Mouse (Mus musculus): ENCODE measurements around the gene Sbf1. TPM values are rescaled to one million over a fixed set of nuclear protein-coding genes. Genes with fewer than 3 reads are reported as not detected.

Gene Sbf1
- polyA plus RNA-seq, 1 experiment from 2014 or later, result 51.4 TPM

GRCm38 (mm10) chr15:89314511-89315189 is 461 bp downstream of the Sbf1 start:
- Histone ChIP-seq H3K4me1 (peaks cover 35% of the 10 kb centered on the region), H3K27ac (peak overlapping the region; percentile 42; the same call in 1 of the 2 replicates), H3K27me3 (no peaks in the 10 kb centered on the region), H3K9me3 (replicated peaks) (no peaks in the 10 kb centered on the region), H3K4me2 (peak overlapping the region; percentile 64), H3K4me3 (replicated peaks) (peak overlapping the region; percentile 79), H3K36me3 (no peaks in the 10 kb centered on the region), H3K9ac (peak overlapping the region; percentile 86)
- WGBS, result under 1% methylated on average over 58 of the region's 58 CpGs
- peak; percentile 61 for ATAC-seq (replicated peaks; ENCODE audit: low FRiP score)

GRCm38 (mm10) chr15:89314107-89314506 is 1.0 kb downstream of the Sbf1 start:
- Histone ChIP-seq H3K4me3 (replicated peaks) (peak overlapping the region; percentile 79), H3K9me3 (replicated peaks) (no peaks in the 10 kb centered on the region), H3K36me3 (no peaks in the 10 kb centered on the region), H3K27me3 (no peaks in the 10 kb centered on the region), H3K4me2 (peak overlapping the region; percentile 64), H3K4me1 (peaks cover 38% of the 10 kb centered on the region), H3K9ac (peak overlapping the region; percentile 86), H3K27ac (no peak overlapping the region)
- no peak for ATAC-seq (replicated peaks; ENCODE audit: low FRiP score)
- 32% methylated on average over 3 of the region's 3 CpGs for WGBS

DNA sequence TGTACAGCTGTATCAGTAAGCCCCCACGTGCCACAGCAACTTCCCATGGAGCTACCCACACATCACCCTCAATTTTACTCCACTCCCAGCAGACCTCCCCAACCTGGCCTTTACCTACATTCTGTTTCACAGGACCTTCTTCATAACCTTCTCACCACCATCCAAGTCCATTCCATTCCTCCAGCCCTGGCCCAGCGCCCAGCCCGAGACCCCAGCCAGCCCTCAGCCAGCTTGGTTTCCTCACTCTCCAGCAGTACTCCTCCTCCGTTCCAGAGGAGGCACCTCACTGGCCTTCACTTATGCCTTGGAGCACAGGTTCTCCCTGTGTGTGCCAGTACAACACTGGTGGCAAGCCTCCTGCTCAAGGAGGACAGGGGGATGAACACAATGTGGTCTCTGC is 1.8 kb downstream of the Sbf1 start:
- Histone ChIP-seq H3K27ac (no peak overlapping the region), H3K4me1 (peaks cover 38% of the 10 kb centered on the region), H3K9me3 (replicated peaks) (no peaks in the 10 kb centered on the region), H3K9ac (no peak overlapping the region), H3K36me3 (no peaks in the 10 kb centered on the region), H3K4me2 (peak overlapping the region; percentile 64), H3K27me3 (no peaks in the 10 kb centered on the region), H3K4me3 (replicated peaks) (peak overlapping the region; percentile 79; the same call in 1 of the 2 replicates)
- 57% methylated on average over 4 of the region's 4 CpGs for WGBS
- no peak for ATAC-seq (replicated peaks; ENCODE audit: low FRiP score)

- no peak overlapping the region for H3K4me2 ChIP-seq
- no peak overlapping the region for H3K9ac ChIP-seq
- H3K4me1 ChIP-seq, result peaks cover 31% of the 10 kb centered on the region
- H3K27me3 ChIP-seq, result no peaks in the 10 kb centered on the region
- no peak for ATAC-seq (replicated peaks; ENCODE audit: low FRiP score)
- no peaks in the 10 kb centered on the region for H3K9me3 ChIP-seq (replicated peaks)
- no peak overlapping the region for H3K4me3 ChIP-seq (replicated peaks)
- peaks cover 28% of the 10 kb centered on the region for H3K36me3 ChIP-seq
- H3K27ac ChIP-seq, result no peak overlapping the region
- WGBS, result 73% methylated on average over 6 of the region's 6 CpGs
These were observed 5.1 kb downstream of the Sbf1 start for GRCm38 (mm10) chr15:89309962-89310498.

- no peaks in the 10 kb centered on the region for H3K27me3 ChIP-seq
- no peak for ATAC-seq (replicated peaks; ENCODE audit: low FRiP score)
- 81% methylated on average over 7 of the region's 7 CpGs for WGBS
These were observed 6.5 kb downstream of the Sbf1 start for GRCm38 (mm10) chr15:89308406-89309139.

DNA sequence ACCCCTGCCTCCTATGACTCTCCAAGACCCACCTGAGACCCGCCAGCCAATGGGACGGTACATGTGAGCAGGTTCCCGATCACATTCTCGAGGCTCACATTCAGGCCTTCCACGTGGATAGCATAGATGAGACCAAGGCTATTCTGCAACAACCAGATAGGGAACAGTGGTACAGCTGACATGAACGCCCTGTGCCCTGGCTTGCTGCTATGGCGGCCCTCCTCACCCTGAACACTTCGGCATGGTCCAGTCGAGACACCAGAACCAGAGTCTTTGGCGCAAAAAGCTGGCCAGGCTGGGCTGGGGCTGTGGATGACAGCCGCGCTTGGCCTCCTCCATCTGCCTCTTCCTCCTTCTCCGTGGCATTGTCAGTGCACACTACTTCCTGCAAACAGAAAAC is 7.7 kb downstream of the Sbf1 start:
- 88% methylated on average over 13 of the region's 13 CpGs for WGBS
- H3K9me3 ChIP-seq (replicated peaks), result no peaks in the 10 kb centered on the region
- H3K4me3 ChIP-seq (replicated peaks), result no peak overlapping the region
- no peak overlapping the region for H3K27ac ChIP-seq
- H3K9ac ChIP-seq, result no peak overlapping the region
- no peak for ATAC-seq (replicated peaks; ENCODE audit: low FRiP score)
- H3K4me2 ChIP-seq, result no peak overlapping the region
- H3K27me3 ChIP-seq, result no peaks in the 10 kb centered on the region
- H3K36me3 ChIP-seq, result peaks cover 53% of the 10 kb centered on the region
- 0 out of 2 replicates have a peak, but pooled peaks cover 13% of the 10 kb centered on the region for H3K4me1 ChIP-seq

More at GRCm38 (mm10) chr15:89308406-89309139, 6.5 kb downstream of the Sbf1 start:
- H3K36me3 ChIP-seq, result peaks cover 42% of the 10 kb centered on the region
- H3K9me3 ChIP-seq (replicated peaks), result no peaks in the 10 kb centered on the region
- no peak overlapping the region for H3K4me2 ChIP-seq
- H3K9ac ChIP-seq, result no peak overlapping the region
- H3K4me3 ChIP-seq (replicated peaks), result no peak overlapping the region
- peaks cover 23% of the 10 kb centered on the region for H3K4me1 ChIP-seq
- no peak overlapping the region for H3K27ac ChIP-seq

DNA sequence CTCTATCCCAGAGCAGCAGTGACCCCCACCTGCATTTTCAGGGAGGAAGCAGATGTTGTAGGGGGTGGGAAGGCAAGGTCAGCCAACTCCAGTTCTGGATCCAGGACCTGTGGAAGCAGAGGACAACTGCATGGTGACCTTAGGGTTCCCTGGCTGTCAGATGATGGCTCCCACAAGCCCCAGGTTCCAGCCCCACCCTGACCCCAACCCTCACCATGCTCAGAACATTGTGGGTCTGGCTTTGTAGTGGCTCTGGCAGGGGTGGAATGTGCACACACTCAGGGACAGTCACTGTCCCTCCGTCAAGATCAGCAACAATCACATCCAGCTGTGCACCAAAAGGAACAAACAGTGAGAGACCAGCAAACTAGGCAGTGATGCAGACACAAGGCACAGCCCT is 9.1 kb downstream of the Sbf1 start:
- Histone ChIP-seq H3K4me3 (replicated peaks) (no peak overlapping the region), H3K27me3 (no peaks in the 10 kb centered on the region), H3K36me3 (peaks cover 68% of the 10 kb centered on the region), H3K9ac (no peak overlapping the region), H3K4me1 (0 out of 2 replicates have a peak, but pooled peaks cover 13% of the 10 kb centered on the region), H3K9me3 (replicated peaks) (no peaks in the 10 kb centered on the region), H3K27ac (no peak overlapping the region), H3K4me2 (no peak overlapping the region)
- no peak for ATAC-seq (replicated peaks; ENCODE audit: low FRiP score)
- 76% methylated on average over 1 of the region's 1 CpGs for WGBS

DNA sequence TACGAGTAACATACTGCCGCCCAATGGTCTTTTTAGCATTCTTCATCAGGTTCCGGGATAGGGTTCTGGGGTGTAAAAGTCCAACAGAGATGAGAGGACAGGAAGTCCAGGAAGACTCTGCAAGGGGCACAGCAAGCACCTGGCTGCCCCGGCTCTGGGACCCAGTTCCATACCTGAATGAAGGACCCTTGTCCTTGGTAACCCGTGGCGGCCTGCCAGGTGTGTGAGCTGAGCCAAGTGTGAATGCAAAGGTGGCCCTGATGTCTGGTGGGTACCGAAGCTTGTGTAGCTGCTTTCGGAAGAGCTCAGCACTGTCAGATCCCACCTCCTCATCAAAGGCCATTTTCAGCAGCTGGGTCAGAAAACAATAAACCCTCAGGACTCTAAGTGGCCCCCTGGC is 14.5 kb downstream of the Sbf1 start:
- no peak for ATAC-seq (replicated peaks; ENCODE audit: low FRiP score)
- WGBS, result 96% methylated on average over 8 of the region's 8 CpGs

DNA sequence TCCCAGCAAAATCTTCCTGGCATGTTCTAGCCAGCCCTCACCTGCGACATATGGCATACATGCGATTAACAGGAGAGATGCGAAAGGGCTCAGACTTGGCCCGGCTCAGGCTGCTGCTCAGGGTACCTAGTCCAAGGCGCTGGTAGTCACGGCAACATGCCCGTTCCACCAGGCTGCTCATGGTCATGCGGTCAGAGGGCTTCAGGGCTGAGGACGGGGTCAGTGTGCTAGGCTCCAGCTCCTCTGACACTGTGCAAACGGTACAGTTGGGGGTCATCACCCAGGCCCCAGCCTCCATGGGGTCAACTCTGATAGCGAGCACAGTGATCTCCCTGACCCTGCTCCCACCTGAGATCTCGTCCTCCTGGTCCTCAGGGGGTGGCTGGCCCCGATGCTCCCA is 14.9 kb downstream of the Sbf1 start:
- ATAC-seq (replicated peaks; ENCODE audit: low FRiP score), result 0 out of 2 replicates have a peak, but pooled peaks have one; percentile 56
- Histone ChIP-seq H3K4me1 (no peaks in the 10 kb centered on the region), H3K4me2 (no peak overlapping the region), H3K27ac (no peak overlapping the region), H3K9ac (no peak overlapping the region), H3K36me3 (peaks cover 93% of the 10 kb centered on the region), H3K9me3 (replicated peaks) (no peaks in the 10 kb centered on the region), H3K27me3 (no peaks in the 10 kb centered on the region), H3K4me3 (replicated peaks) (no peak overlapping the region)
- 85% methylated on average over 13 of the region's 13 CpGs for WGBS

More for the DNA sequence above, 14.5 kb downstream of the Sbf1 start:
- Histone ChIP-seq H3K27me3 (no peaks in the 10 kb centered on the region), H3K36me3 (peaks cover 93% of the 10 kb centered on the region), H3K4me3 (replicated peaks) (no peak overlapping the region), H3K9ac (no peak overlapping the region), H3K4me2 (no peak overlapping the region), H3K27ac (no peak overlapping the region), H3K9me3 (replicated peaks) (no peaks in the 10 kb centered on the region), H3K4me1 (no peaks in the 10 kb centered on the region)

- Histone ChIP-seq H3K9me3 (replicated peaks) (no peaks in the 10 kb centered on the region), H3K4me2 (no peak overlapping the region), H3K9ac (no peak overlapping the region), H3K36me3 (peaks cover 93% of the 10 kb centered on the region), H3K4me3 (replicated peaks) (no peak overlapping the region), H3K27me3 (no peaks in the 10 kb centered on the region), H3K27ac (no peak overlapping the region), H3K4me1 (no peaks in the 10 kb centered on the region)
- 93% methylated on average over 2 of the region's 2 CpGs for WGBS
- ATAC-seq (replicated peaks; ENCODE audit: low FRiP score), result no peak
These were observed 17.4 kb downstream of the Sbf1 start for GRCm38 (mm10) chr15:89297695-89298094.

DNA sequence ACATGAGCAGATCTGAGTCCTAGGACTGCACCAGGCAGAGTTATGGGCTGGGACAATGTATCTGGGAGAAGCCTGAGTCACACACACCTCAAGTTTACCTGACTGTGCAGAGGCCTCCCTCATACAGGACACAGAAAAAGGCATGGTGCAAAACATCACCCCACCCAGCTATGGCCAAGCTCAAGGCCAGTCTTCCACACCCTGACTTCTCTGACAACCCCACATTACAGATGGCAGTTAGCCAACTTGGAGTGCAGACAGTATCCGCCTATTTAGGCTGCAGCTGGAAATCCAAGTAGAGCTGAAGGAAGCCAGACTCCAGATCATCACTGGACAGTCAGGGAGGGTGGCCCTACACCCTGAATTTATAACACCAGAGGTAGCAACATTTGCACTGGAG is 18.6 kb downstream of the Sbf1 start:
- no peak overlapping the region for H3K4me2 ChIP-seq
- ATAC-seq (replicated peaks; ENCODE audit: low FRiP score), result no peak
- H3K9me3 ChIP-seq (replicated peaks), result no peaks in the 10 kb centered on the region
- H3K27me3 ChIP-seq, result no peaks in the 10 kb centered on the region
- H3K4me3 ChIP-seq (replicated peaks), result no peak overlapping the region
- H3K4me1 ChIP-seq, result no peaks in the 10 kb centered on the region
- 52% methylated on average over 1 of the region's 1 CpGs for WGBS
- no peak overlapping the region for H3K9ac ChIP-seq
- H3K27ac ChIP-seq, result no peak overlapping the region
- H3K36me3 ChIP-seq, result peaks cover 93% of the 10 kb centered on the region

- Histone ChIP-seq H3K4me2 (no peak overlapping the region), H3K9ac (no peak overlapping the region), H3K4me3 (replicated peaks) (no peak overlapping the region), H3K27me3 (no peaks in the 10 kb centered on the region), H3K27ac (no peak overlapping the region), H3K4me1 (no peaks in the 10 kb centered on the region), H3K36me3 (peaks cover 93% of the 10 kb centered on the region), H3K9me3 (replicated peaks) (no peaks in the 10 kb centered on the region)
- 83% methylated on average over 8 of the region's 8 CpGs for WGBS
- ATAC-seq (replicated peaks; ENCODE audit: low FRiP score), result no peak
These were observed 19.4 kb downstream of the Sbf1 start for GRCm38 (mm10) chr15:89295580-89296165.
